In genomic region chr4:137324926-137325325, GRCm38 (mm10) we compare ENCODE assay signal across 21 mouse cellular contexts. TPM values are rescaled to one million over a fixed set of nuclear protein-coding genes. Genes with fewer than 3 reads are reported as not detected.
DNase-seq lines count a peak whose midpoint lies in the region; TF ChIP-seq lines count a peak whose summit lies in the region.
"Had no signal": no experiment of that assay in that cellular context is flagged by ENCODE, and none has a peak within 500 bp of the region (broad histone marks: within the 10 kb centered on the region; RNA-seq: fewer than 3 reads in every experiment).

No protein-coding gene starts in this region.

- 71% methylated on average over 6 of the region's 6 CpGs for WGBS in kidney, adult 2 months

- no peak for TF ChIP-seq POLR2A in kidney, adult 2 months (IDR thresholded peaks at IDR 0.05; ENCODE audit: low read depth, low read length)

- H3K27ac ChIP-seq in kidney, adult 2 months (ENCODE audit: insufficient read depth, low read depth, low read length) = no peak overlapping the region
- H3K27ac ChIP-seq: embryonic facial prominence, embryonic 13.5 days; embryonic facial prominence, embryonic 15.5 days; forebrain, embryonic 10.5 days; forebrain, embryonic 12.5 days had no signal

- TF ChIP-seq CTCF in kidney, adult 2 months (conservative IDR thresholded peaks at IDR 0.05; ENCODE audit: insufficient read depth, insufficient read length, low read depth, low read length) = no peak

- peaks cover 21% of the 10 kb centered on the region for H3K36me3 ChIP-seq in kidney, adult 2 months (ENCODE audit: control insufficient read depth, insufficient read depth, low read length)

- DNase-seq in MN1 (ENCODE audit: low spot score) = peak; percentile 29
- DNase-seq in Muller cell, postnatal 12 days (ENCODE audit: inconsistent ontology term) = peak; percentile 66
- DNase-seq in fibroblast of lung, adult 2 months (ENCODE audit: low read depth) = peak; percentile 23
- no peak for DNase-seq in kidney, adult 2 months
- DNase-seq in layer of hippocampus, postnatal 36 days = no peak
- DNase-seq: adrenal gland, adult 2 months; adrenal gland, postnatal 10 days; adrenal gland, postnatal 25 days; cerebellum, adult 11 months; cerebellum, adult 18-20 months; cerebellum, adult 8-10 months; cerebellum, adult 9-11 months; cerebellum, postnatal 14 days; cerebellum, postnatal 36 days; embryo, embryonic 11 days had no signal

- H3K4me1 ChIP-seq in kidney, adult 2 months (ENCODE audit: control insufficient read depth, insufficient read depth, low read length) = no peaks in the 10 kb centered on the region
- H3K4me1 ChIP-seq: embryonic facial prominence, embryonic 15.5 days; forebrain, embryonic 10.5 days; forebrain, embryonic 12.5 days had no signal

- H3K27me3 ChIP-seq in kidney, adult 2 months (replicated peaks; ENCODE audit: control insufficient read depth, insufficient read depth, low read length) = no peaks in the 10 kb centered on the region
- H3K27me3 ChIP-seq: embryonic facial prominence, embryonic 13.5 days; embryonic facial prominence, embryonic 15.5 days; forebrain, embryonic 12.5 days had no signal

- H3K4me3 ChIP-seq in kidney, adult 2 months (ENCODE audit: insufficient read depth, low read depth, low read length) = no peak overlapping the region
- H3K4me3 ChIP-seq: embryonic facial prominence, embryonic 13.5 days; embryonic facial prominence, embryonic 15.5 days; forebrain, embryonic 10.5 days; forebrain, embryonic 12.5 days had no signal

RNA-seq across cellular contexts. Expression of gene Cdc42, which starts 32.6 kb away (rescaled TPM):
- polyA plus RNA-seq in kidney, adult 2 months (2012; rRNA removed) = 83.5 and 116 TPM in 2 replicates
- 100 to 1,000 TPM; 302 to 334 TPM for total RNA-seq in layer of hippocampus, postnatal 36 days (2021)

RNA-seq across cellular contexts. Expression of gene Wnt4, which starts 47.6 kb away (rescaled TPM):
- 2.1 and 3.3 TPM in 2 replicates for polyA plus RNA-seq in kidney, adult 2 months (2012; rRNA removed)
- 1 to 10 TPM; 6.2 to 6.9 TPM for total RNA-seq in layer of hippocampus, postnatal 36 days (2021)
- total RNA-seq: common myeloid progenitor, adult 5-6 weeks; MEL had no signal

Comparison
In these comparisons a context has a peak if more than half of its experiments do, and no peak if none do; other contexts are left out.
1. DNase-seq: peak in MN1 (single experiment), Muller cell, postnatal 12 days (single experiment) and fibroblast of lung, adult 2 months (single experiment); none in kidney, adult 2 months (single experiment) and layer of hippocampus, postnatal 36 days (0 of 2).